Mouse (Mus musculus) limb, embryonic 11.5 days (tissue): ENCODE measurements at regions not wholly inside any gene's neighbourhood (a gene's known extent, or its start where the extent isn't known, plus 50 kb on each side); places are given as distances from the start of the nearest gene placed in this dataset.
"Not testable (repeated sequence)": the region's sequence is repeated elsewhere in the genome, so short reads cannot be mapped to it uniquely, and the experiment has no call there.

ENCODE experiments used
- ATAC-seq: fragments of 200-750 bp; cut with Nextera tagmentation; 2 replicates; pipeline ENCODE4 v1.8.0; 2017; ENCODE audit warnings: low read depth; ENCODE audit not compliant: insufficient number of reproducible peaks, low FRiP score, low TSS enrichment
- DNase-seq: peaks from one replicate; pipeline ENCODE4 v3.0.0-alpha.2; 2015; ENCODE audit warnings: low spot score
- H3K27ac ChIP-seq: fragments of 300-500 bp; sonication (generic); replicated peaks from 2 replicates; pipeline ENCODE4 v1.5.1; 2014; ENCODE audit warnings: low read depth, mild to moderate bottlenecking, low read length
- H3K27me3 ChIP-seq: fragments of 300-500 bp; sonication (generic); 2 replicates; pipeline ENCODE4 v1.6.1; 2014; ENCODE audit warnings: mild to moderate bottlenecking, low read length, mixed read lengths; ENCODE audit not compliant: control insufficient read depth, insufficient read depth
- H3K36me3 ChIP-seq: fragments of 300-500 bp; sonication (generic); 2 replicates; pipeline ENCODE4 v1.6.1; 2014; ENCODE audit warnings: mild to moderate bottlenecking, low read length, moderate library complexity, mixed read lengths; ENCODE audit not compliant: control insufficient read depth, insufficient read depth
- H3K4me1 ChIP-seq: fragments of 300-500 bp; sonication (generic); 2 replicates; pipeline ENCODE4 v1.6.1; 2014; ENCODE audit warnings: low read length, mixed read lengths; ENCODE audit not compliant: control insufficient read depth, insufficient read depth
- H3K4me2 ChIP-seq: fragments of 300-500 bp; sonication (generic); 2 replicates; pipeline ENCODE4 v1.6.1; 2014; ENCODE audit warnings: low read depth, mild to moderate bottlenecking, moderate library complexity; ENCODE audit not compliant: severe bottlenecking
- H3K4me3 ChIP-seq: fragments of 300-500 bp; sonication (generic); 2 replicates; pipeline ENCODE4 v1.5.1; 2014; ENCODE audit warnings: low read depth, low read length
- H3K9ac ChIP-seq: fragments of 300-500 bp; sonication (generic); 2 replicates; pipeline ENCODE4 v1.6.1; 2014; ENCODE audit warnings: mild to moderate bottlenecking, low read length
- H3K9me3 ChIP-seq: fragments of 300-500 bp; sonication (generic); 2 replicates; pipeline ENCODE4 v1.6.1; 2016; ENCODE audit warnings: low read length; ENCODE audit not compliant: control insufficient read depth
- WGBS: fragments of 180-500 bp; shearing (Covaris S2); extraction: QIAGEN DNeasy Blood & Tissue Kit; methylation state at CpG from one replicate; pipeline ENCODE4 v1.1.7; 2014; 5-methylcytosine and 5-hydroxymethylcytosine counted together

DNA sequence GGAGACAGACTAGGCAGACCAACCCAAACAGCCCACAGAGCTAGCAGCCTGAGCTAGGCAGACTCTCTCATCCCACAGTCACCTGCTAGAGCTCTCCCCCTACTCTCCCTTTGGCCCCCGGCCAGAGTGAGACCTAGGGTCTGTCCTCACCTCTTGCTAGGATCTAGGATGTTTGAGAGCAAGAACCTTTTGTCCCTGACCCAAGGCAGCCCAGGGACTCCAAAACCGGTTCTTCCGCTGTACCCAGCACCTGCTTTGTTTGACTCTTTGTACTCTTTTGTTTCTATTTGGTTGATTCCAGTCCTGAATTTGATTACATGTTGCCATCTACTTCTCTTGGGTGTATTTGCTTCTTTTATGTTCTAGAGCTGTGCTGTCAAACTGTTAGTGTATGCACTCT is 75.3 kb downstream of the H60c start:
- H3K9ac ChIP-seq = no peak overlapping the region
- ATAC-seq (no peak), DNase-seq (no peak)
- H3K4me2 ChIP-seq = no peak overlapping the region
- no peak overlapping the region for H3K4me3 ChIP-seq
- H3K4me1 ChIP-seq = no peaks in the 10 kb centered on the region
- H3K9me3 ChIP-seq = no peaks in the 10 kb centered on the region
- no peaks in the 10 kb centered on the region for H3K27me3 ChIP-seq
- no peaks in the 10 kb centered on the region for H3K36me3 ChIP-seq
- no peak overlapping the region for H3K27ac ChIP-seq
- 76% methylated on average over 3 of the region's 3 CpGs for WGBS

DNA sequence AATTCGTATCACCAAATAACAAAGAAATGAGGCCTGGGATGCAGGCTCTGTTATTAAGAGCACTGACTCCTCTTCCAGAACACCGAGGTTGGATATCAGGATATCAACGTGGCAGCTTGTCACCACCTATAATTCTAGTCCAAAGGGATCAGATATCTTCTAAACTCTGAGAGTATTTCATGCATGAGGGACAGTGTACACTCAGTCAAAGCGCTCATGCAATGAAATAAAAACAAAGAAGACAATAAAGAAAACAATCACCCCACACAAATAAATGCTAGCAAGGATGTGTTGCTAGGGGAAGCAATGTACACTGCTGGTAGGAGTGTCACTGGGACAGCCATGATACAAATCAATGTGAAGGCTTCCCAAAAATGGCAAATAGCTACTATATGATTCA is 79.2 kb downstream of the H60c start:
- no peaks in the 10 kb centered on the region for H3K4me1 ChIP-seq
- no peak overlapping the region for H3K4me2 ChIP-seq
- no peak overlapping the region for H3K4me3 ChIP-seq
- H3K36me3 ChIP-seq = no peaks in the 10 kb centered on the region
- WGBS = 85% methylated on average over 4 of the region's 4 CpGs
- no peaks in the 10 kb centered on the region for H3K27me3 ChIP-seq
- H3K9me3 ChIP-seq = no peaks in the 10 kb centered on the region
- no peak overlapping the region for H3K27ac ChIP-seq
- DNase-seq (no peak), ATAC-seq (no peak)
- H3K9ac ChIP-seq = no peak overlapping the region

DNA sequence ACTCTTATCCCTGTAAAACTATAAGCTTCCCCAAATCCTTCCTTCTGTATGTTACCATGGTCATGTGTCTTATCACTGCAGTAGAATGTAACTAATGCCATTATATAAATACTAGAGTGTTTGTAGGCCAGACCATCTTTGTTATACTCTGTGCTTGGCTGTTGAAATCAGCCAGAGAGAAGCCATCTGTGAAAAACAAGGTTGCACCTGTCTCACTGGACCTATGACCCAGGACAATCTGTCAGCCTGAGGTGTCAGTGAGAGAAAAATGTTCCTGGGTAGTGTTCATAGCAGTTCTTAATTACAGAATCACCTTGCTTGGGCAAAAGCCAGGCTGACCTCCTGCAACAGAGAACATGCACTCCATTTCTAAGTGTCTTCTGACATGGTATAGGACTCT is 87.5 kb downstream of the H60c start:
- Histone ChIP-seq H3K4me1 (no peaks in the 10 kb centered on the region), H3K9me3 (no peaks in the 10 kb centered on the region), H3K4me2 (no peak overlapping the region), H3K27ac (no peak overlapping the region), H3K4me3 (no peak overlapping the region), H3K9ac (no peak overlapping the region), H3K36me3 (no peaks in the 10 kb centered on the region), H3K27me3 (no peaks in the 10 kb centered on the region)
- DNase-seq (no peak), ATAC-seq (no peak)

- no peaks in the 10 kb centered on the region for H3K4me1 ChIP-seq
These were observed 94.0 kb downstream of the H60c start for GRCm38 (mm10) chr10:3173601-3174000.

GRCm38 (mm10) chr10:3172927-3173326 is 94.6 kb downstream of the H60c start:
- WGBS = 83% methylated on average over 4 of the region's 4 CpGs
- not testable (repeated sequence) for H3K9ac ChIP-seq, H3K27me3 ChIP-seq, H3K4me1 ChIP-seq, H3K4me3 ChIP-seq, H3K27ac ChIP-seq, H3K36me3 ChIP-seq, ATAC-seq, H3K9me3 ChIP-seq, H3K4me2 ChIP-seq, DNase-seq

More at GRCm38 (mm10) chr10:3173601-3174000, 94.0 kb downstream of the H60c start:
- Histone ChIP-seq H3K9me3 (peaks cover 4% of the 10 kb centered on the region; the same call in 1 of the 2 replicates), H3K4me3 (no peak overlapping the region), H3K9ac (no peak overlapping the region), H3K4me2 (no peak overlapping the region), H3K27me3 (no peaks in the 10 kb centered on the region), H3K27ac (no peak overlapping the region), H3K36me3 (no peaks in the 10 kb centered on the region)
- ATAC-seq (no peak), DNase-seq (no peak)

DNA sequence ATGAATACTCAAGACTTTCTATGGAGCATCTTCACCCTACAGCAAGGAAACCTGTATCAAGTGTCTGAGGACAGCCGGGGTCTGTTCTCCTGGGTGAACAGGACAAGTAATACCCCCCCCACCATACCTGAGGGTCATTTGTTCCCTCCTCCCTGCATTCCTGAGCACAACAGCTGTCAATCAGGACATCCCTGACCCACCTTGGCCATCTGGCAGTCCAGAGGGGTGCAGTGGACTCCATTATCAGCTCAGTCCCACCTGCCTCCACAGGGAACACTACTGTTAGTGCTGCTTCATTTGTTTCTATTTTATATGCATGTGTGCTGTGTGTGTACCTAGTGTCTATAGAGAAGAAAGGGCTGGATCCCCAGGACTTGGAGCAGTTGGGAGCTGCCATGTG is 95.3 kb downstream of the H60c start:
- DNase-seq (no peak), ATAC-seq (no peak)
- WGBS = 90% methylated on average over 1 of the region's 1 CpGs
- H3K27ac ChIP-seq = no peak overlapping the region
- H3K27me3 ChIP-seq = no peaks in the 10 kb centered on the region
- no peak overlapping the region for H3K9ac ChIP-seq
- H3K36me3 ChIP-seq = no peaks in the 10 kb centered on the region
- no peak overlapping the region for H3K4me2 ChIP-seq
- peaks cover 4% of the 10 kb centered on the region; the same call in 1 of the 2 replicates for H3K9me3 ChIP-seq
- no peak overlapping the region for H3K4me3 ChIP-seq
- no peaks in the 10 kb centered on the region for H3K4me1 ChIP-seq

DNA sequence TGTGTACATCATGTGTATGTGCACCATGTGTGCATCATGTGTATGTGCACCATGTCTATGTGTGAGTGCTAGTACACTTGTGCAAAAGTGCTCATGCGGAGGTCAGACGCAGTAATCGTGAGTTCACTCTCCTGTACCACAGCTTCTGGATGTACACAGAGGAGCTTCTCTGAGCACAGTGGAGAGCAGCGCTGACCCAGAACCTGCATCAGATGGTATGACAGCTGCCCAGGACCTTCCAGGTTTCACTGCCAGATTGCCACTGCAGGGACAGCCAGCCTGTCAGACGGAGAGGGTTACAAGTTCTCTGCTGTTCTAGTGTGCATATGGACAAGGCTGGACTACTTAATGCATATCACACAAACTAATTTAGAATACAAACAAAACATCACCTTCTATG is 96.2 kb downstream of the H60c start:
- DNase-seq = no peak
- H3K9ac ChIP-seq = no peak overlapping the region
- no peak overlapping the region for H3K4me2 ChIP-seq
- H3K4me3 ChIP-seq = no peak overlapping the region
- 92% methylated on average over 5 of the region's 5 CpGs for WGBS
- H3K4me1 ChIP-seq = no peaks in the 10 kb centered on the region
- H3K27me3 ChIP-seq = no peaks in the 10 kb centered on the region
- H3K9me3 ChIP-seq = peaks cover 4% of the 10 kb centered on the region; the same call in 1 of the 2 replicates
- H3K36me3 ChIP-seq = no peaks in the 10 kb centered on the region
- H3K27ac ChIP-seq = no peak overlapping the region
- no peak for ATAC-seq

- H3K4me2 ChIP-seq = no peak overlapping the region
- H3K27me3 ChIP-seq = no peaks in the 10 kb centered on the region
- 90% methylated on average over 4 of the region's 4 CpGs for WGBS
- ATAC-seq (no peak), DNase-seq (no peak)
- no peaks in the 10 kb centered on the region for H3K4me1 ChIP-seq
- peaks cover 2% of the 10 kb centered on the region; the same call in 1 of the 2 replicates for H3K9me3 ChIP-seq
- no peaks in the 10 kb centered on the region for H3K36me3 ChIP-seq
- no peak overlapping the region for H3K9ac ChIP-seq
- no peak overlapping the region for H3K27ac ChIP-seq
- no peak overlapping the region for H3K4me3 ChIP-seq
These were observed 112.0 kb downstream of the H60c start for GRCm38 (mm10) chr10:3155542-3155941.

GRCm38 (mm10) chr10:3148171-3148570 is 119.4 kb downstream of the H60c start:
- H3K4me2 ChIP-seq = no peak overlapping the region
- peaks cover 5% of the 10 kb centered on the region; the same call in 1 of the 2 replicates for H3K9me3 ChIP-seq
- no peaks in the 10 kb centered on the region for H3K36me3 ChIP-seq
- no peaks in the 10 kb centered on the region for H3K4me1 ChIP-seq
- H3K9ac ChIP-seq = no peak overlapping the region
- H3K4me3 ChIP-seq = no peak overlapping the region
- DNase-seq (no peak), ATAC-seq (no peak)
- H3K27me3 ChIP-seq = no peaks in the 10 kb centered on the region
- no peak overlapping the region for H3K27ac ChIP-seq
- 91% methylated on average over 4 of the region's 4 CpGs for WGBS
